In the genomic region with DNA sequence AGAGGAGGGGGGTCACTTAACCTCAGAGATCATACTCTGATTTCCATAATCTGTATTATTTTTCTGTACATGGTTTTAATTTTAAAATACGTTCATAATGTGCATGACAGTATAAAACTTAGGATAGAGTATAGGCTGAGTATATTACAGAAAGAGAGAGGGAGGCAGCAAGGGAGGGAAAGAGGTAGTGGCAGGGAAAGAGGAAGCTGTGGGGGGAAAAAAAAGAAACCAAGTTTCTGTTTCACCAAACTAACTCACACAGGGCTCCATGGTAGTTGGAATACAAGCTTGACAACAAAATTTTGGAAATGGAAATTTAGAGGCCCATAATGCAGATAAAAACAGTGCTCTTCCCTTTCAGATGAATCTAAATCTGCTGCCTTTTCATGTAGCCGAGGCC, we compare ENCODE assay signal across 20 mouse cellular contexts. TPM values are rescaled to one million over a fixed set of nuclear protein-coding genes. Genes with fewer than 3 reads are reported as not detected.
"Had no signal": no experiment of that assay in that cellular context is flagged by ENCODE, and none has a peak within 500 bp of the region (broad histone marks: within the 10 kb centered on the region; RNA-seq: fewer than 3 reads in every experiment).

No protein-coding gene starts in this region.

RNA-seq across cellular contexts. Expression of gene Teddm3, which starts 31.0 kb away (rescaled TPM):
- total RNA-seq: gastrocnemius, adult 18-20 months; gastrocnemius, adult 8-10 months; gastrocnemius, postnatal 14 days; gastrocnemius, postnatal 36 days; heart, adult 2 months; heart, postnatal 14 days; heart, postnatal 36 days had no signal
- polyA plus RNA-seq: gonadal fat pad, adult 2 months; heart, adult 2 months; heart, embryonic 11.5 days; heart, embryonic 13.5 days; heart, embryonic 15.5 days; heart, postnatal 0 days; hindbrain, embryonic 10.5 days; hindbrain, embryonic 12.5 days; intestine, embryonic 15.5 days; kidney, embryonic 14.5 days; limb, embryonic 10.5 days; limb, embryonic 12.5 days; liver, embryonic 11.5 days; liver, embryonic 13.5 days had no signal
